Mouse (Mus musculus): ENCODE results near the gene Galnt2. TPM values are rescaled to one million over a fixed set of nuclear protein-coding genes. Genes with fewer than 3 reads are reported as not detected.

Galnt2 gene
- total RNA-seq (2023) = 10 to 100 TPM; 13.8 to 15.4 TPM

DNA sequence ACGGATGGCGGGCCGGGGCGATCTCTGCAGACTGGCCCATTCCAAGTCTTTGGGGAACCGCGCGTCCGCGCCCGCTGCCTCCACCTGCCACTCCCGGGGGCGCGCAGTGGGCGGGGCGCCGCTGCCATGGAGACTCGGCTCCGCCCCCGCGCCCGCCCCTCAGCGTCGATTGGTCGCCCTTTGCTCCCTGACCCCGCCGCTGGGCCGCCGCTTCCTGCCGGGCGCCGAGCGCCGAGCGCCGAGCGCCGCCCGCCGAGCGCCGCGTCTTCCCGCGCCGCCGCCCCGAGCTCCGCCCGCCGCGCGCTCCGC lies at the start of gene Galnt2:
Gene Galnt2 (plus strand): TSS at position 216 of the 309 bp plus-strand sequence.

Other genes starting within 250 kb of the Galnt2 start
- 10 to 100 TPM; 10.3 to 19.7 TPM for gene Abcb10, start 248.3 kb upstream of the Galnt2 start, total RNA-seq (2023)
- gene Taf5l, start 210.0 kb upstream of the Galnt2 start, total RNA-seq (2023) = 10 to 100 TPM; 15.3 to 15.7 TPM
- gene Urb2, start 209.9 kb upstream of the Galnt2 start, total RNA-seq (2023) = 1 to 10 TPM; 6.1 to 6.5 TPM
- gene Pgbd5, start 208.3 kb downstream of the Galnt2 start, total RNA-seq (2023) = under 1 TPM; 0.13 to 0.36 TPM